Mouse (Mus musculus): ENCODE results near the gene Cd4. TPM values are rescaled to one million over a fixed set of nuclear protein-coding genes. Genes with fewer than 3 reads are reported as not detected.

The Cd4 gene
- polyA plus RNA-seq, 1 experiment from 2014 or later: not detected

- WGBS: 77% methylated on average over 10 of the region's 10 CpGs
These were observed 4.7 kb downstream of the Cd4 start for GRCm38 (mm10) chr6:124883351-124883750.

GRCm38 (mm10) chr6:124881821-124882220 is 6.2 kb downstream of the Cd4 start:
- H3K4me1 ChIP-seq (replicated peaks; ENCODE audit: control insufficient read depth, insufficient read depth, low read length): no peaks in the 10 kb centered on the region
- H3K27me3 ChIP-seq (replicated peaks; ENCODE audit: control insufficient read depth, insufficient read depth, low read length): no peaks in the 10 kb centered on the region
- ATAC-seq (replicated peaks; ENCODE audit: low FRiP score) (no peak), DNase-seq (ENCODE audit: low spot score) (no peak)
- no peak overlapping the region for H3K4me2 ChIP-seq
- H3K4me3 ChIP-seq (ENCODE audit: low read depth, low read length): no peak overlapping the region
- no peak overlapping the region for H3K27ac ChIP-seq (ENCODE audit: low read depth, low read length)
- 89% methylated on average over 9 of the region's 9 CpGs for WGBS
- H3K9me3 ChIP-seq (ENCODE audit: control insufficient read depth, low read length): no peaks in the 10 kb centered on the region
- no peaks in the 10 kb centered on the region for H3K36me3 ChIP-seq (ENCODE audit: control insufficient read depth, insufficient read depth, low read length)
- H3K9ac ChIP-seq (ENCODE audit: low read depth, low read length): no peak overlapping the region

More at GRCm38 (mm10) chr6:124883351-124883750, 4.7 kb downstream of the Cd4 start:
- H3K4me1 ChIP-seq (replicated peaks; ENCODE audit: control insufficient read depth, insufficient read depth, low read length): no peaks in the 10 kb centered on the region
- no peak for ATAC-seq (replicated peaks; ENCODE audit: low FRiP score)
- no peak for DNase-seq (ENCODE audit: low spot score)
- no peak overlapping the region for H3K4me3 ChIP-seq (ENCODE audit: low read depth, low read length)
- H3K27me3 ChIP-seq (replicated peaks; ENCODE audit: control insufficient read depth, insufficient read depth, low read length): no peaks in the 10 kb centered on the region
- no peak overlapping the region for H3K4me2 ChIP-seq
- H3K36me3 ChIP-seq (ENCODE audit: control insufficient read depth, insufficient read depth, low read length): no peaks in the 10 kb centered on the region
- no peaks in the 10 kb centered on the region for H3K9me3 ChIP-seq (ENCODE audit: control insufficient read depth, low read length)
- H3K9ac ChIP-seq (ENCODE audit: low read depth, low read length): no peak overlapping the region
- no peak overlapping the region for H3K27ac ChIP-seq (ENCODE audit: low read depth, low read length)

- Histone ChIP-seq H3K27ac (ENCODE audit: low read depth, low read length) (no peak overlapping the region), H3K4me3 (ENCODE audit: low read depth, low read length) (no peak overlapping the region), H3K36me3 (ENCODE audit: control insufficient read depth, insufficient read depth, low read length) (no peaks in the 10 kb centered on the region), H3K9me3 (ENCODE audit: control insufficient read depth, low read length) (no peaks in the 10 kb centered on the region), H3K4me2 (no peak overlapping the region), H3K27me3 (replicated peaks; ENCODE audit: control insufficient read depth, insufficient read depth, low read length) (no peaks in the 10 kb centered on the region), H3K9ac (ENCODE audit: low read depth, low read length) (no peak overlapping the region), H3K4me1 (replicated peaks; ENCODE audit: control insufficient read depth, insufficient read depth, low read length) (no peaks in the 10 kb centered on the region)
- WGBS: 53% methylated on average over 6 of the region's 6 CpGs
- ATAC-seq (replicated peaks; ENCODE audit: low FRiP score): no peak
- DNase-seq (ENCODE audit: low spot score): no peak
These were observed 8.6 kb downstream of the Cd4 start for GRCm38 (mm10) chr6:124879390-124879789.

GRCm38 (mm10) chr6:124874348-124874747 is 13.7 kb downstream of the Cd4 start:
- Histone ChIP-seq H3K4me1 (replicated peaks; ENCODE audit: control insufficient read depth, insufficient read depth, low read length) (no peaks in the 10 kb centered on the region), H3K27ac (ENCODE audit: low read depth, low read length) (no peak overlapping the region), H3K36me3 (ENCODE audit: control insufficient read depth, insufficient read depth, low read length) (no peaks in the 10 kb centered on the region), H3K27me3 (replicated peaks; ENCODE audit: control insufficient read depth, insufficient read depth, low read length) (no peaks in the 10 kb centered on the region), H3K9ac (ENCODE audit: low read depth, low read length) (no peak overlapping the region), H3K4me2 (no peak overlapping the region), H3K4me3 (ENCODE audit: low read depth, low read length) (no peak overlapping the region), H3K9me3 (ENCODE audit: control insufficient read depth, low read length) (no peaks in the 10 kb centered on the region)
- WGBS: 14% methylated on average over 3 of the region's 3 CpGs
- ATAC-seq (replicated peaks; ENCODE audit: low FRiP score): no peak
- no peak for DNase-seq (ENCODE audit: low spot score)

- no peak overlapping the region for H3K4me2 ChIP-seq
- ATAC-seq (replicated peaks; ENCODE audit: low FRiP score) (no peak), DNase-seq (ENCODE audit: low spot score) (no peak)
- 63% methylated on average over 6 of the region's 7 CpGs for WGBS
- H3K9ac ChIP-seq (ENCODE audit: low read depth, low read length): no peak overlapping the region
- peaks cover 4% of the 10 kb centered on the region; the same call in 1 of the 2 replicates for H3K4me1 ChIP-seq (replicated peaks; ENCODE audit: control insufficient read depth, insufficient read depth, low read length)
- H3K27ac ChIP-seq (ENCODE audit: low read depth, low read length): no peak overlapping the region
- H3K9me3 ChIP-seq (ENCODE audit: control insufficient read depth, low read length): no peaks in the 10 kb centered on the region
- no peaks in the 10 kb centered on the region for H3K36me3 ChIP-seq (ENCODE audit: control insufficient read depth, insufficient read depth, low read length)
- peaks cover 48% of the 10 kb centered on the region for H3K27me3 ChIP-seq (replicated peaks; ENCODE audit: control insufficient read depth, insufficient read depth, low read length)
- H3K4me3 ChIP-seq (ENCODE audit: low read depth, low read length): no peak overlapping the region
These were observed 21.5 kb downstream of the Cd4 start for GRCm38 (mm10) chr6:124866560-124866959.

- peaks cover 4% of the 10 kb centered on the region; the same call in 1 of the 2 replicates for H3K4me1 ChIP-seq (replicated peaks; ENCODE audit: control insufficient read depth, insufficient read depth, low read length)
- DNase-seq (ENCODE audit: low spot score) (no peak), ATAC-seq (replicated peaks; ENCODE audit: low FRiP score) (no peak)
- H3K27ac ChIP-seq (ENCODE audit: low read depth, low read length): no peak overlapping the region
- H3K9me3 ChIP-seq (ENCODE audit: control insufficient read depth, low read length): no peaks in the 10 kb centered on the region
- 76% methylated on average over 18 of the region's 18 CpGs for WGBS
- H3K4me2 ChIP-seq: no peak overlapping the region
- no peak overlapping the region for H3K9ac ChIP-seq (ENCODE audit: low read depth, low read length)
- no peaks in the 10 kb centered on the region for H3K36me3 ChIP-seq (ENCODE audit: control insufficient read depth, insufficient read depth, low read length)
- peaks cover 53% of the 10 kb centered on the region for H3K27me3 ChIP-seq (replicated peaks; ENCODE audit: control insufficient read depth, insufficient read depth, low read length)
- no peak overlapping the region for H3K4me3 ChIP-seq (ENCODE audit: low read depth, low read length)
These were observed 22.2 kb downstream of the Cd4 start for GRCm38 (mm10) chr6:124865766-124866362.

- Histone ChIP-seq H3K9ac (ENCODE audit: low read depth, low read length) (peak within 1 kb of the TSS; percentile 58), H3K4me1 (replicated peaks; ENCODE audit: control insufficient read depth, insufficient read depth, low read length) (peaks cover 4% of the 10 kb centered on the region; the same call in 1 of the 2 replicates), H3K27ac (ENCODE audit: low read depth, low read length) (no peak within 1 kb of the TSS), H3K4me3 (ENCODE audit: low read depth, low read length) (peak within 1 kb of the TSS; percentile 54), H3K9me3 (ENCODE audit: control insufficient read depth, low read length) (no peaks in the 10 kb centered on the region), H3K36me3 (ENCODE audit: control insufficient read depth, insufficient read depth, low read length) (no peaks in the 10 kb centered on the region), H3K4me2 (peak within 1 kb of the TSS; percentile 88), H3K27me3 (replicated peaks; ENCODE audit: control insufficient read depth, insufficient read depth, low read length) (peaks cover 74% of the 10 kb centered on the region)
- ATAC-seq (replicated peaks; ENCODE audit: low FRiP score) (peak; percentile 42), DNase-seq (ENCODE audit: low spot score) (peak; percentile 68)
- WGBS: 1% methylated on average over 37 of the region's 43 CpGs
These were observed 24.2 kb downstream of the Cd4 start, which contains the start of gene Gpr162 for GRCm38 (mm10) chr6:124863658-124864298. TSS of gene Gpr162 (minus strand) at chr6:124863983.

GRCm38 (mm10) chr6:124863125-124863657 is 24.8 kb downstream of the Cd4 start:
- DNase-seq (ENCODE audit: low spot score) (no peak), ATAC-seq (replicated peaks; ENCODE audit: low FRiP score) (peak; percentile 11; the same call in 1 of the 2 replicates)
- Histone ChIP-seq H3K9ac (ENCODE audit: low read depth, low read length) (peak overlapping the region; percentile 58), H3K4me2 (peak overlapping the region; percentile 88), H3K36me3 (ENCODE audit: control insufficient read depth, insufficient read depth, low read length) (no peaks in the 10 kb centered on the region), H3K9me3 (ENCODE audit: control insufficient read depth, low read length) (no peaks in the 10 kb centered on the region), H3K27ac (ENCODE audit: low read depth, low read length) (no peak overlapping the region), H3K4me3 (ENCODE audit: low read depth, low read length) (peak overlapping the region; percentile 54), H3K4me1 (replicated peaks; ENCODE audit: control insufficient read depth, insufficient read depth, low read length) (peaks cover 4% of the 10 kb centered on the region; the same call in 1 of the 2 replicates), H3K27me3 (replicated peaks; ENCODE audit: control insufficient read depth, insufficient read depth, low read length) (peaks cover 80% of the 10 kb centered on the region)
- 2% methylated on average over 11 of the region's 16 CpGs for WGBS

All from liver, embryonic 11.5 days (tissue).